Mouse (Mus musculus) heart, postnatal 0 days (tissue): ENCODE results near the gene Prpf38b.

Source experiments
- CTCF ChIP-seq: IDR thresholded peaks from 2 replicates; pipeline ENCODE4 v1.5.1; 2016; ENCODE audit warnings: antibody characterized with exemption, control low read depth, low read depth
- EP300 ChIP-seq: IDR thresholded peaks from 2 replicates; pipeline ENCODE4 v1.6.1; 2016; ENCODE audit warnings: antibody characterized with exemption, low read depth

GRCm38 (mm10) chr3:108892914-108893313 lies 18.6 kb downstream of the Prpf38b start:
- TF ChIP-seq CTCF (no peak), EP300 (no peak)
